ENCODE assay signal across 7 mouse cellular contexts in the genomic region with DNA sequence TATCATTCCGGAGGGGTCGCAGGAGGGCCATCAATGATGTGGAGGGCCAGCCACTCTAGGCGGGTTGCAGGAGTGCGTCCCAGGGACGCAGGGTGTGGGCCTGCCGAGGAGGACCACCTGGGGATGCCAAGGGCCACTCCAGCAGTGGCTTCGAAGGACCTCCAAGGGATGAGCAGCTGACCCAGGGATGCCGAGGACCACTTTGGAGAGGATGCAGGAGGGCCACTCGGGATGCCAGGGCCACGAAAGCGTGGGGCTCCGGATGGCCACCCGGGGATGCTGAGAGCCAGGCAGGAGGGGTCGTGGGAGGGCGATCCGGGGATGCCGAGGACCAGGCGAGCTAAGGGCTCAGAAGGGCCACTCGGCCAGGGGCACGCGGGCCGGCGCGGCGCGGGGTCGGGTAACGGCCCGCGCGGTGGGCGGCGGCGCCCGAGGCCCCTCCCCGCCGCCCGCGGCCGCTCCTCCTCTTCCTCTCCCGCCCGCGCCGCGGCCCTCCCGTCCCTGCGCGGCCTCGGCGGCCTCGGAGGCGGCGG. TPM values are rescaled to one million over a fixed set of nuclear protein-coding genes. Genes with fewer than 3 reads are reported as not detected.
A peak's percentile ranks its signal among the peaks of the same experiment; 100 is the strongest.
DNase-seq lines count a peak whose midpoint lies in the region; ATAC-seq and TF ChIP-seq lines count a peak whose summit lies in the region.

A gene (plus strand): TSS at position 530 of the 533 bp plus-strand sequence.

- H3K9ac ChIP-seq in heart, embryonic 14.5 days (ENCODE audit: low read length): peak within 1 kb of the TSS; percentile 97
- H3K9ac ChIP-seq in neural tube, embryonic 14.5 days (replicated peaks; ENCODE audit: low read depth, low read length): peak within 1 kb of the TSS; percentile 99

- peaks cover 52% of the 10 kb centered on the region for H3K4me1 ChIP-seq in G1E (ENCODE audit: insufficient read depth, low read depth, low read length)
- no peaks in the 10 kb centered on the region; the same call in 1 of the 2 replicates for H3K4me1 ChIP-seq in bone marrow, adult 2 months (ENCODE audit: control insufficient read depth, insufficient read depth, low read length)
- H3K4me1 ChIP-seq in heart, embryonic 14.5 days (ENCODE audit: control insufficient read depth in 2 of 2, insufficient read depth in 2 of 2, low read length in 2 of 2): peaks cover 26 to 37% of the 10 kb centered on the region in 2 experiments
- H3K4me1 ChIP-seq in neural tube, embryonic 14.5 days (ENCODE audit: control insufficient read depth, insufficient read depth, low read length): peaks cover 34% of the 10 kb centered on the region

- no peaks in the 10 kb centered on the region for H3K9me3 ChIP-seq in G1E (replicated peaks)
- H3K9me3 ChIP-seq in heart, embryonic 14.5 days (ENCODE audit: control insufficient read depth, low read length): no peaks in the 10 kb centered on the region
- H3K9me3 ChIP-seq in neural tube, embryonic 14.5 days (ENCODE audit: control insufficient read depth, low read length): no peaks in the 10 kb centered on the region

- peak within 1 kb of the TSS; percentile 89 for H3K4me2 ChIP-seq in heart, embryonic 14.5 days (ENCODE audit: low read length)
- H3K4me2 ChIP-seq in neural tube, embryonic 14.5 days (ENCODE audit: low read depth, low read length): peak within 1 kb of the TSS; percentile 93

- 12% methylated on average over 34 of the region's 53 CpGs for WGBS in bone marrow, adult 2 months
- WGBS in heart, embryonic 14.5 days: under 1% methylated on average over 26 of the region's 53 CpGs
- WGBS in neural tube, embryonic 14.5 days: under 1% methylated on average over 26 of the region's 53 CpGs

- peak within 1 kb of the TSS; percentile 78 for H3K4me3 ChIP-seq in G1E (ENCODE audit: low read depth, low read length)
- H3K4me3 ChIP-seq in bone marrow, adult 2 months (replicated peaks; ENCODE audit: control insufficient read depth, low read depth, low read length): peak within 1 kb of the TSS; percentile 72
- H3K4me3 ChIP-seq in heart, embryonic 14.5 days (ENCODE audit: control insufficient read depth in 1 of 2, insufficient read depth in 1 of 2, low read depth in 1 of 2, low read length in 2 of 2): peak within 1 kb of the TSS; percentile 68 to 97
- peak within 1 kb of the TSS; percentile 97 for H3K4me3 ChIP-seq in neural tube, embryonic 14.5 days (ENCODE audit: low read depth, low read length)

- DNase-seq in G1E (ENCODE audit: low spot score): peak; percentile 91
- peak; percentile 71 for DNase-seq in kidney, postnatal 14 days
- peak; percentile 28 to 45 for DNase-seq in lung, adult 18-20 months

- peaks cover 31% of the 10 kb centered on the region for H3K27me3 ChIP-seq in G1E (ENCODE audit: insufficient read depth, low read length)
- H3K27me3 ChIP-seq in heart, embryonic 14.5 days (ENCODE audit: control insufficient read depth, insufficient read depth, low read length): no peaks in the 10 kb centered on the region
- H3K27me3 ChIP-seq in neural tube, embryonic 14.5 days (ENCODE audit: control insufficient read depth, insufficient read depth, low read length): no peaks in the 10 kb centered on the region

- TF ChIP-seq POLR2A in bone marrow, adult 2 months (IDR thresholded peaks at IDR 0.05; ENCODE audit: borderline replicate concordance, control insufficient read depth, low read depth, low read length): no peak

- H3K27ac ChIP-seq in bone marrow, adult 2 months (ENCODE audit: control insufficient read depth, insufficient read depth, low read depth, low read length, poor library complexity): peak within 1 kb of the TSS; percentile 55; the same call in 1 of the 2 replicates
- peak within 1 kb of the TSS; percentile 6 to 84; a peak in 3 of 4 replicates for H3K27ac ChIP-seq in heart, embryonic 14.5 days (replicated peaks in 1 of 2; ENCODE audit: control insufficient read depth in 1 of 2, insufficient read depth in 1 of 2, low read depth in 2 of 2, low read length in 2 of 2)
- H3K27ac ChIP-seq in neural tube, embryonic 14.5 days (ENCODE audit: low read depth, low read length): peak within 1 kb of the TSS; percentile 84

- TF ChIP-seq CTCF in G1E (IDR thresholded peaks at IDR 0.05; ENCODE audit: low read depth, low read length): no peak
- TF ChIP-seq CTCF in bone marrow, adult 2 months (IDR thresholded peaks at IDR 0.05; ENCODE audit: control insufficient read depth, insufficient read depth, low read length): no peak

- no peak; the same call in 1 of the 2 replicates for ATAC-seq in G1E (ENCODE audit: extremely low read depth, insufficient number of reproducible peaks, low FRiP score, poor library complexity, severe bottlenecking)
- ATAC-seq in erythroblast, adult 5-6 weeks (replicated peaks; ENCODE audit: low FRiP score, poor library complexity, severe bottlenecking): no peak
- ATAC-seq in heart, embryonic 14.5 days (ENCODE audit: insufficient number of reproducible peaks, insufficient read depth, low FRiP score, low read depth): peak; percentile 37; the same call in 1 of the 2 replicates
- ATAC-seq in neural tube, embryonic 14.5 days (ENCODE audit: low read depth): peak; percentile 57

- peaks cover 39% of the 10 kb centered on the region for H3K36me3 ChIP-seq in G1E (replicated peaks)
- no peaks in the 10 kb centered on the region for H3K36me3 ChIP-seq in heart, embryonic 14.5 days (ENCODE audit: control insufficient read depth, insufficient read depth, low read length)
- H3K36me3 ChIP-seq in neural tube, embryonic 14.5 days (ENCODE audit: control insufficient read depth, insufficient read depth, low read length): no peaks in the 10 kb centered on the region

RNA-seq across cellular contexts. Expression of the gene that starts here (rescaled TPM):
- total RNA-seq in G1E (2014; fragmentation: Nextera tagmentation) (269 and 277 TPM in 2 replicates), G1E (2017) (38.3 and 48.5 TPM in 2 replicates)
- polyA plus RNA-seq in G1E (2012): 489 and 507 TPM in 2 replicates
- polyA plus RNA-seq in bone marrow, adult 2 months (2011; ENCODE audit: insufficient read depth, insufficient read length, low replicate concordance, missing spikeins): 17.9 and 20.9 TPM in 2 replicates
- total RNA-seq in erythroblast, adult 5-6 weeks (2015; ENCODE audit: low replicate concordance): 14.8 and 15.0 TPM in 2 replicates
- total RNA-seq in erythroblast, adult 5-6 weeks (2017; ENCODE audit: low replicate concordance): 8.5 and 13.6 TPM in 2 replicates
- 14.6 and 15.5 TPM in 2 replicates for polyA plus RNA-seq in heart, embryonic 14.5 days (2014; fragmentation: Nextera tagmentation; extraction: Ambion mirVana)
- 19.2 and 19.6 TPM in 2 replicates for polyA plus RNA-seq in neural tube, embryonic 14.5 days (2014; fragmentation: Nextera tagmentation; extraction: Ambion mirVana)

Comparison
In these comparisons a context has a peak if more than half of its experiments do, and no peak if none do; other contexts are left out.
1. RNA of the gene that starts here (polyA plus RNA-seq): 489 to 507 TPM in G1E; 17.9 to 20.9 TPM in bone marrow, adult 2 months, 19.2 to 19.6 TPM in neural tube, embryonic 14.5 days and 14.6 to 15.5 TPM in heart, embryonic 14.5 days; every median in the first group is over 10 times any median in the second.
2. ATAC-seq: peak in heart, embryonic 14.5 days (single experiment) and neural tube, embryonic 14.5 days (single experiment); none in G1E (single experiment) and erythroblast, adult 5-6 weeks (single experiment).
3. DNase-seq: peak in every context shown above with its lines; median percentile 91 in G1E; 71 in kidney, postnatal 14 days; 36 in lung, adult 18-20 months.
4. Peak in every context shown above with its lines, with median percentiles within 50 percentile points of each other: H3K4me3 ChIP-seq and H3K27ac ChIP-seq.